Mouse (Mus musculus): ENCODE data around the gene Gm5930.
"Not testable (repeated sequence)": the region's sequence is repeated elsewhere in the genome, so short reads cannot be mapped to it uniquely, and the experiment has no call there.

The Gm5930 gene

DNA sequence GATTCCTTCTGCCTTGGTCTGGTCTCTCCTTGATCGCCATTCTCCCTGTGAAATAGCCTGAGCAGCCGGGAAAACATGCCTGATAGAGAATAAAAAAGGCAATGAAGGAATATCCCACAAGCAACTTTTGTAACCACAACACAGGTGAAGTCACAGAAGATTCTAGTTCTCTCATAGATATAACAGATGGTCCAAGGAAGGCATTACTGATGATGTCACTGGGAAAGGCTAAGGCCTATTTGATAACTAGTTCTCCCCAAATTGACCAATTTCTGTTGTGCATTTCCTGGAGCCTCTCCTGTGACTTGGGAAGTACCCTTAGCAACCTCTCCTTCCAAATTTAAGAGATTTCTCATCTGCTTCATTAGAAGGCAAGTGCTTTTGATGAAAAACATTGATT is at the start of gene Gm5930:
TSS of gene Gm5930 (minus strand) at position 101 of the 400 bp plus-strand sequence.
- not testable (repeated sequence) for DNase-seq

- not testable (repeated sequence) for DNase-seq
These were observed 45.8 kb upstream of the Gm5930 start for GRCm38 (mm10) chr14:44384233-44384632.

DNA sequence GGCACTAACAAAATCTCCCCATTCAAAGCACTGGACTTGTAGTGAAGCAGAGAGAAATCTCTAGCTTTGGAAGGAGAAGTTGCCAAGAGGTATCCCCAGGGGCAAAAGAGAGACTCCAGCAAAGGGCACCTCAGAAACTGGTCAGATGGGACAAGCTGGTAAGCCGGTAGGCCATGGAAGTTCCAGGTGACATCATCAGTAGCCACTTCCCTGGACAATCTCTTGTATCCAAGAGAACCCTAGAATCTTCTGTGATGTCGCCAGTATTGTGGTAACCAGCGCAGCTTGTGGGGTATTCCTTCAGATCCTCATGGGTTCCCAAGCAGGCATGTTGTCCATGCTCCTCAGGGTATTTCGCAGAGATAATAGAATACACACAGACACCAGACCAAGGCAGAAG is 26.7 kb upstream of the Gm5930 start, which contains the start of gene Gm8229:
TSS of gene Gm8229 (plus strand) at position 301 of the 400 bp plus-strand sequence.
- not testable (repeated sequence) for DNase-seq

- not testable (repeated sequence) for DNase-seq
These were observed 23.9 kb upstream of the Gm5930 start for GRCm38 (mm10) chr14:44362301-44362700.

- DNase-seq = not testable (repeated sequence)
These were observed 23.0 kb upstream of the Gm5930 start for GRCm38 (mm10) chr14:44361416-44361815.

DNA sequence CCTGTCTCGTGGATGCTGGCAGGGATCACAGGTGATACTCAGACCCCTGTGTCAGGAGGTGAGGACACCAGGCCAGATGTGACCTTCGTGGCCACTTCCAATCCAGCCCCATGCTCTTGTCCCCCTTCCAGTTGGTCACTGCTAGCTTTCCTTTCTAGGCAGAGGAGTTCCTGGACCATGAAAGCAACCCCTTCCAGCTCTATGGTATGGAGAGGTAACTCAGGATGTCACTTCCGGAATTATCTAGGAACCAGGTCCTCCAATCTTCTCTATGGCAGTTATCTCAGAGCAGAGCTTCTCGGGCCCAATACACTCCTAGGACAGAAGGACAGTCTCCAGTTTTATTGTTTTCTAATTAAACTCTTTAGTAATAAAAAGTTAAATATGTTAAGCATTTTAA is 26.3 kb downstream of the Gm5930 start:
- not testable (repeated sequence) for DNase-seq

DNA sequence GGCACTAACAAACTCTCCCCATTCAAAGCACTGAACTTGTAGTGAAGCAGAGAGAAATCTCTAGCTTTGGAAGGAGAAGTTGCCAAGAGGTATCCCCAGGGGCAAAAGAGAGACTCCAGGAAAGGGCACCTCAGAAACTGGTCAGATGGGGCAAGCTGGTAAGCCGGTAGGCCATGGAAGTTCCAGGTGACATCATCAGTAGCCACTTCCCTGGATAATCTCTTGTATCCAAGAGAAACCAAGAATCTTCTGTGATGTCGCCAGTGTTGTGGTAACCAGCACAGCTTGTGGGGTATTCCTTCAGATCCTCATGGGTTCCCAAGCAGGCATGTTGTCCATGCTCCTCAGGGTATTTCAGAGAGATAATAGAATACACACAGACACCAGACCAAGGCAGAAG is 53.1 kb downstream of the Gm5930 start, which contains the start of gene Gm8220:
TSS of gene Gm8220 (plus strand) at position 301 of the 400 bp plus-strand sequence.
- not testable (repeated sequence) for DNase-seq
